Mouse (Mus musculus): ENCODE measurements around the gene Cdh4. TPM values are rescaled to one million over a fixed set of nuclear protein-coding genes. Genes with fewer than 3 reads are reported as not detected.

Cdh4 gene
- polyA plus RNA-seq, 1 experiment = 3.2 TPM

DNA sequence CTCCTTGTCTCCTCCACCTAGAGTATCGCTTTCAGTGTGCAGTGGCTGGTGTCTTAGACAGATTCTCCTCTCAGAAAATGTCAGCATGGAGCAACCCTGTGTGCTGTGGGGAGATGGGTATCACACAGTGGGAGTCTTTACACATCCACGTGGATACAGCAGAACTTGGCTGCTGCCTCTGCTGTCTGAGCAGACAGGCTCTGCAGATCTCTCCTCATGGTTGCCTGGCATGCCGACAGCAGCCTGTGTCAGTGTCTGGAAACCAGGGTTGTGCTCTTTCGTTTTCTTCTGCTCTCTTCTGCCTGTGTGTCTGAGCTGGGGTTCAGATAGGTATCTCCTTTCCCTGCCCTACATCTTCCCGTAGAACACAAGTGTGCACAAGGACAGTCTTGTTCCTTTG is 237.6 kb downstream of the Cdh4 start:
- Histone ChIP-seq H3K4me1 (ENCODE audit: control insufficient read depth, insufficient read depth, low read length) (no peaks in the 10 kb centered on the region), H3K27ac (ENCODE audit: insufficient read depth, low read length) (no peak overlapping the region), H3K4me3 (ENCODE audit: insufficient read depth, low read length) (no peak overlapping the region)
- no peak for TF ChIP-seq POLR2A (IDR thresholded peaks at IDR 0.05; ENCODE audit: low read depth, low read length)
- TF ChIP-seq CTCF (IDR thresholded peaks at IDR 0.05; ENCODE audit: borderline replicate concordance, insufficient read depth, low read length) = no peak

DNA sequence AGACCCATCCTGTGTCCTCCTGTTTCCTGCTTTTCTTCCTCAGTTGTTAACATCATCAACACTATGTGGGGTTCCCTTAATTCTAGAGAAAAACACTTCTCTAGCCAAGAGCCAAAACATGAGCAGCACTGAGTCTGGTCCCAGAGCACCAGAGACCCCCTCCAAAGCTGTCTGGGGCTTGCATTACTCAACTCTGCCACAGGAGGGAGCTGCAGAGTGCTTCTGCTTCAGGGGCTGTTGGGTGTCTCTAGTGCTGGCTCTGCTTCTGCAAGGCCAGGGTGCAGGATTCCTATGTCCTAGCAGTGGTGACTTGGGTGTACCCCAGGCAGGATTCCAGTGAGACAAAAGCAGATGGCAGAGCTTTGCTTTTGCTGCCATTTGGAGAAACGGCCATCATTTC is 239.2 kb downstream of the Cdh4 start:
- Histone ChIP-seq H3K27ac (ENCODE audit: insufficient read depth, low read length) (no peak overlapping the region), H3K4me1 (ENCODE audit: control insufficient read depth, insufficient read depth, low read length) (no peaks in the 10 kb centered on the region), H3K4me3 (ENCODE audit: insufficient read depth, low read length) (no peak overlapping the region)
- no peak for TF ChIP-seq POLR2A (IDR thresholded peaks at IDR 0.05; ENCODE audit: low read depth, low read length)
- TF ChIP-seq CTCF (IDR thresholded peaks at IDR 0.05; ENCODE audit: borderline replicate concordance, insufficient read depth, low read length) = 0 out of 2 replicates have a peak, but pooled peaks have one; percentile 39

- Histone ChIP-seq H3K4me1 (ENCODE audit: control insufficient read depth, insufficient read depth, low read length) (no peaks in the 10 kb centered on the region; the same call in 1 of the 2 replicates), H3K4me3 (ENCODE audit: insufficient read depth, low read length) (no peak overlapping the region), H3K27ac (ENCODE audit: insufficient read depth, low read length) (no peak overlapping the region)
- TF ChIP-seq POLR2A (IDR thresholded peaks at IDR 0.05; ENCODE audit: low read depth, low read length) (no peak), CTCF (IDR thresholded peaks at IDR 0.05; ENCODE audit: borderline replicate concordance, insufficient read depth, low read length) (no peak)
Measured at GRCm38 (mm10) chr2:179687243-179687681, 245.0 kb downstream of the Cdh4 start.

- TF ChIP-seq POLR2A (IDR thresholded peaks at IDR 0.05; ENCODE audit: low read depth, low read length) (no peak), CTCF (IDR thresholded peaks at IDR 0.05; ENCODE audit: borderline replicate concordance, insufficient read depth, low read length) (no peak)
- no peak overlapping the region for H3K4me3 ChIP-seq (ENCODE audit: insufficient read depth, low read length)
- H3K4me1 ChIP-seq (ENCODE audit: control insufficient read depth, insufficient read depth, low read length) = no peaks in the 10 kb centered on the region; the same call in 1 of the 2 replicates
Measured at GRCm38 (mm10) chr2:179688976-179689375, 246.7 kb downstream of the Cdh4 start.

DNA sequence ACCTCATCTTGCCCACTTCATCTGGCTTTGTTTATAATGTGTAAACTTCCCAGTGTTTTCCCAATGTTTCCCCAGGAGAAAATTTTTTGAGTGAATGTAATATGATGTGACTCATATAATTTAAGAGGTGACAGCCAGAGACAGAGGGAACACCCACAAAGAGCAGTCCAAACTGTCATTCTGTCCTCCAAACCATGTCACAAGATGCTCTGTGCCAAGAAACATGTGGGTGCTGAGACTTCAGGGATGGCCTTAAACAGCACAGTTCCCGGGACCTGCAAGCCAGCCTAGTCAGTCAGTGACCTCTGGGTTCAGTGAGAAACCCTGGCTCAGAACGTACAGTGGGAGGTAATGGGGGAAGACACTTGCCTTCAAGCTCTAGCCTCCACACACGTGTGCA is 247.5 kb downstream of the Cdh4 start:
- Histone ChIP-seq H3K27ac (ENCODE audit: insufficient read depth, low read length) (no peak overlapping the region), H3K4me3 (ENCODE audit: insufficient read depth, low read length) (no peak overlapping the region), H3K4me1 (ENCODE audit: control insufficient read depth, insufficient read depth, low read length) (no peaks in the 10 kb centered on the region; the same call in 1 of the 2 replicates)
- no peak for TF ChIP-seq POLR2A (IDR thresholded peaks at IDR 0.05; ENCODE audit: low read depth, low read length)

More at GRCm38 (mm10) chr2:179688976-179689375, 246.7 kb downstream of the Cdh4 start:
- no peak overlapping the region for H3K27ac ChIP-seq (ENCODE audit: insufficient read depth, low read length)

DNA sequence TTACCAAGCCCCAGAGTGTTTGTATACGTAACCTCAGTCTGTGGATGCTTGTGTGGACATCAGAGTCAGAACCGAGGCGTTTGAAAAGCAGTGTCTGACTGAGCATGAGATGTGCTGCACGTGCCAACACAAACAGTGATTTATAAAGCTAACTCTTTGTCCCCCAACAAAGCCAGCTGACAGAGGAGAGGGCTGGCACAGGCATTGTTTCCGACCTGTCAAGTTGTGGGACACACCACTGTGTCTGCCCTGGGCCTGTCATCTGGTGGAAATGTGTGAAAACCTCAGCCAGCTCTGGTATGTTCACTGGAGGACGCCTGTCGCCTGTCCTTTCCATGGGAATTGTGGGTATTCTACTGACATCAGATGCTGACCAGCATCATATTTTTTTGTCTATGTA is 248.3 kb downstream of the Cdh4 start:
- Histone ChIP-seq H3K4me1 (ENCODE audit: control insufficient read depth, insufficient read depth, low read length) (no peaks in the 10 kb centered on the region; the same call in 1 of the 2 replicates), H3K4me3 (ENCODE audit: insufficient read depth, low read length) (no peak overlapping the region), H3K27ac (ENCODE audit: insufficient read depth, low read length) (no peak overlapping the region)
- TF ChIP-seq CTCF (IDR thresholded peaks at IDR 0.05; ENCODE audit: borderline replicate concordance, insufficient read depth, low read length) = no peak
- TF ChIP-seq POLR2A (IDR thresholded peaks at IDR 0.05; ENCODE audit: low read depth, low read length) = no peak

- no peak overlapping the region for H3K4me3 ChIP-seq (ENCODE audit: insufficient read depth, low read length)
- H3K27ac ChIP-seq (ENCODE audit: insufficient read depth, low read length) = no peak overlapping the region
- H3K4me1 ChIP-seq (ENCODE audit: control insufficient read depth, insufficient read depth, low read length) = no peaks in the 10 kb centered on the region; the same call in 1 of the 2 replicates
- TF ChIP-seq CTCF (IDR thresholded peaks at IDR 0.05; ENCODE audit: borderline replicate concordance, insufficient read depth, low read length) (no peak), POLR2A (IDR thresholded peaks at IDR 0.05; ENCODE audit: low read depth, low read length) (no peak)
Measured at GRCm38 (mm10) chr2:179694936-179695335, 252.7 kb downstream of the Cdh4 start.

GRCm38 (mm10) chr2:179697601-179698000 is 255.4 kb downstream of the Cdh4 start:
- H3K27ac ChIP-seq (ENCODE audit: insufficient read depth, low read length) = no peak overlapping the region
- no peaks in the 10 kb centered on the region for H3K4me1 ChIP-seq (ENCODE audit: control insufficient read depth, insufficient read depth, low read length)
- no peak for TF ChIP-seq POLR2A (IDR thresholded peaks at IDR 0.05; ENCODE audit: low read depth, low read length)
- TF ChIP-seq CTCF (IDR thresholded peaks at IDR 0.05; ENCODE audit: borderline replicate concordance, insufficient read depth, low read length) = no peak
- no peak overlapping the region for H3K4me3 ChIP-seq (ENCODE audit: insufficient read depth, low read length)

DNA sequence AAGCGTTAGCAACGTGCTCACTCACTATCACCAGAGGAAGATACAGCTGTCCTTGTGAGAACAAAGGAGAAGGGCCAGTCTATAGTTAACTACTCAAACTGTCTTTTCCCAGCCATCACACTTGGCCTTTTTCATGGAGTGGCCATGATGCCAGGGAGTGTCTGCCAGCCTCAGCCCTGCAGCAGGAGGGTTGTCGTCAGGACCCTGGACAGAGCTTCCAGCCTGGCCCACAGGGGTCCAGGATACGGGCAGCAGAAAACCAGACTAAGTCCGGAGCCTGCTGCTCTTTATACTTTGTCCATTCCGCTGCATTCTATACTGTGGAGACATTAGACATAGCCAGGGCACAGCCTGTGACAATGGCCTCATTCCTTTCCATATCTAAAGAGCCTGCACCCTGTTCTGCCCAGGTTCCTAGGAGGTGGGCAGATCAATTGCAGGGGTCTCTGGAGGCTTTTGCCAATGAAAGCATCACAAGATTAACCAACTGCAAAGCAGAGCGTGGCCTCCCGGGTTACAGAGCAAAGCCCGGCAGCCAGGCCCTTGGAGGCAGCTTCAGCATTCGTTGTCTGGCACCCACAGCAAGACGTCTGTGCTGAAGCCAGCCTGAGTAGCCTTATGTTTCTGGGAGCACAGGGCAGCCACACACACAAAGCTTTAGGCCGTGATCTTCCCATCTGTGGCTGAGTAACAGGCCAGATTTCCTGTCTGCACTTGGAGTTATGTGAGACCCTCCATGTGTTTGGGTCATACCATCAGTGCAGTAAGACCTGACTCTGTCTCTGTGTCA is 256.2 kb downstream of the Cdh4 start:
- H3K4me3 ChIP-seq (ENCODE audit: insufficient read depth, low read length) = no peak overlapping the region
- H3K4me1 ChIP-seq (ENCODE audit: control insufficient read depth, insufficient read depth, low read length) = no peaks in the 10 kb centered on the region
- TF ChIP-seq CTCF (IDR thresholded peaks at IDR 0.05; ENCODE audit: borderline replicate concordance, insufficient read depth, low read length) (no peak), POLR2A (IDR thresholded peaks at IDR 0.05; ENCODE audit: low read depth, low read length) (no peak)
- no peak overlapping the region for H3K27ac ChIP-seq (ENCODE audit: insufficient read depth, low read length)

DNA sequence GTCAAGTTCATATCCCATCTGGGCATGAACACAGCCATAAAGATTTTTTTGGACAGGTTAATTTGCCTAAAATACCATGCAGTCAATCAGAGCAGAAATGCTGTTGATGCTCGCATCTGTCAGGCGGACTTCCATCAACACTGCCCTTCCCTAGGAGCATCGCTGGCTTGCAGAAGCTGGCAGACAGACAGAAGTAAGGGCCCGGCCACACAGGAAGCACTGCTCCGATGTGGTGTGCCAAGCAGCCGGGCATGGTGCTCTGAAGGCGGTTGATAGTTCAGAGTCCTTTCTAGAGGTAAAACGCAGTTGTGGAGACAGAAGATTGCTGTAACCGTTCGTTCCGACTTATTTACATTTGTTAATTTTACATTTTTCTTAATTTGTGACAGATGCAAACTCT is 262.8 kb downstream of the Cdh4 start:
- Histone ChIP-seq H3K27ac (ENCODE audit: insufficient read depth, low read length) (no peak overlapping the region), H3K4me1 (ENCODE audit: control insufficient read depth, insufficient read depth, low read length) (no peaks in the 10 kb centered on the region), H3K4me3 (ENCODE audit: insufficient read depth, low read length) (no peak overlapping the region)
- TF ChIP-seq CTCF (IDR thresholded peaks at IDR 0.05; ENCODE audit: borderline replicate concordance, insufficient read depth, low read length) = no peak
- TF ChIP-seq POLR2A (IDR thresholded peaks at IDR 0.05; ENCODE audit: low read depth, low read length) = no peak

Data from embryonic fibroblast, embryonic 13.5 days (primary cell).